Mouse (Mus musculus): ENCODE results near the gene 1700020N01Rik. TPM values are rescaled to one million over a fixed set of nuclear protein-coding genes. Genes with fewer than 3 reads are reported as not detected.

The 1700020N01Rik gene
- not detected in 2 replicates for polyA plus RNA-seq (2015; fragmentation: Nextera tagmentation; extraction: Ambion mirVana)

DNA sequence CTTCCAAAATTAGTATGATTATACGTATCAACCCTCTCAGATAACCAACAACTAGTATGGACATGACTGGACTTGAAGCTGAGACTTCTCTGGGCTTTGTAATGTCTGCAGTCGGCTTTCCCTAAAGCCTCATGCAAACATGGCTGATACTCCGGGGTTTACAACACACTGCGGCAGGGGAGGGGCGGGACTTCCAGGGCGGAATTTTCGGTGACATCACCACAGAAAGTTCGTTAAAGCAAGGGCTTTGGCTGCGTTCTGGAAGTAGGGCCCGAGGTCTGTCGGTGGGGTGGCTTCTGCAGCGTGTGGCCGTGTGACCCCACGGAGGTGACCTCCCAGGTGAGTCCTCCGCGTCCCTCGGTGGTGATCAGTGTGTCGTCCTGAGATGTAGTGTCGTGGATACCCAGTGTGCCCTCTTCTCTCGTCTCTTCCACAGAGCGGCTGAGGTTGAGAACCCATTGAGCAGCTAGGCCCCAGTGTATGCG lies at the start of gene 1700020N01Rik:
Gene 1700020N01Rik (plus strand): TSS at position 250 of the 485 bp plus-strand sequence.

Other genes with a start within 250 kb of the 1700020N01Rik start
- gene Aldh8a1, start 215.9 kb upstream of the 1700020N01Rik start, polyA plus RNA-seq (2015; fragmentation: Nextera tagmentation; extraction: Ambion mirVana) = 0.07 TPM in 1 of 2 replicates, not detected in the other